Mouse (Mus musculus) fibroblast of lung, adult 2 months (primary cell): ENCODE results near the gene Chst1.
A peak's percentile ranks its signal among the peaks of the same experiment; 100 is the strongest.

ENCODE experiments used
- DNase-seq: peaks from one replicate; pipeline ENCODE4 v3.0.0-alpha.2; 2011; ENCODE audit warnings: low read depth

Chst1 gene

GRCm38 (mm10) chr2:92599487-92600347, at the start of gene Chst1:
Gene Chst1 (plus strand): TSS chr2:92599707.
- DNase-seq: no peak

- no peak for DNase-seq
These were observed 49.5 kb upstream of the Chst1 start for GRCm38 (mm10) chr2:92550051-92550450.

- DNase-seq: no peak
These were observed 45.0 kb upstream of the Chst1 start for GRCm38 (mm10) chr2:92554536-92554935.

GRCm38 (mm10) chr2:92562930-92563329, 36.6 kb upstream of the Chst1 start:
- DNase-seq: no peak

GRCm38 (mm10) chr2:92570623-92571022, 28.9 kb upstream of the Chst1 start:
- DNase-seq: no peak

- DNase-seq: no peak
These were observed 21.7 kb upstream of the Chst1 start for GRCm38 (mm10) chr2:92577824-92578223.

GRCm38 (mm10) chr2:92581302-92581701, 18.2 kb upstream of the Chst1 start:
- no peak for DNase-seq

- DNase-seq: no peak
These were observed 16.9 kb upstream of the Chst1 start for GRCm38 (mm10) chr2:92582596-92582995.

GRCm38 (mm10) chr2:92587806-92588205, 11.7 kb upstream of the Chst1 start:
- no peak for DNase-seq

GRCm38 (mm10) chr2:92594929-92595730, 4.4 kb upstream of the Chst1 start:
- no peak for DNase-seq

- no peak for DNase-seq
These were observed 2.2 kb upstream of the Chst1 start for GRCm38 (mm10) chr2:92597291-92597690.

GRCm38 (mm10) chr2:92598941-92599486, 493 bp upstream of the Chst1 start:
- DNase-seq: no peak

- DNase-seq: no peak
These were observed 802 bp downstream of the Chst1 start for GRCm38 (mm10) chr2:92600348-92600670.

GRCm38 (mm10) chr2:92601246-92601645, 1.7 kb downstream of the Chst1 start:
- DNase-seq: no peak

- no peak for DNase-seq
These were observed 2.6 kb downstream of the Chst1 start for GRCm38 (mm10) chr2:92602073-92602472.

- no peak for DNase-seq
These were observed 4.1 kb downstream of the Chst1 start for GRCm38 (mm10) chr2:92603591-92603990.

- DNase-seq: no peak
These were observed 5.1 kb downstream of the Chst1 start for GRCm38 (mm10) chr2:92604565-92604964.

GRCm38 (mm10) chr2:92605995-92606394, 6.5 kb downstream of the Chst1 start:
- no peak for DNase-seq

GRCm38 (mm10) chr2:92607153-92607552, 7.6 kb downstream of the Chst1 start:
- no peak for DNase-seq

- DNase-seq: no peak
These were observed 8.1 kb downstream of the Chst1 start for GRCm38 (mm10) chr2:92607592-92607991.

- DNase-seq: no peak
These were observed 8.6 kb downstream of the Chst1 start for GRCm38 (mm10) chr2:92608013-92608619.

GRCm38 (mm10) chr2:92608810-92609581, 9.5 kb downstream of the Chst1 start:
- peak; percentile 36 for DNase-seq
